Mouse (Mus musculus) intestine, embryonic 15.5 days (tissue): Measurements from ENCODE around the gene Pxdc1. TPM values are rescaled to one million over a fixed set of nuclear protein-coding genes. Genes with fewer than 3 reads are reported as not detected.

Experiments
- ATAC-seq: fragments of 200-750 bp; cut with Nextera tagmentation; 2 replicates; pipeline ENCODE4 v1.8.0; 2017; ENCODE audit warnings: moderate TSS enrichment, moderate library complexity
- H3K27ac ChIP-seq: fragments of 300-500 bp; sonication (generic); 2 replicates; pipeline ENCODE4 v1.5.1; 2015; ENCODE audit warnings: mild to moderate bottlenecking, inconsistent platforms
- H3K27me3 ChIP-seq: fragments of 300-500 bp; sonication (generic); replicated peaks from 2 replicates; pipeline ENCODE4 v1.6.1; 2015; ENCODE audit warnings: inconsistent platforms
- H3K36me3 ChIP-seq: fragments of 300-500 bp; sonication (generic); 2 replicates; pipeline ENCODE4 v1.6.1; 2015; ENCODE audit warnings: inconsistent platforms
- H3K4me1 ChIP-seq: fragments of 300-500 bp; sonication (generic); replicated peaks from 2 replicates; pipeline ENCODE4 v1.6.1; 2015; ENCODE audit warnings: inconsistent platforms
- H3K4me2 ChIP-seq: fragments of 300-500 bp; sonication (generic); replicated peaks from 2 replicates; pipeline ENCODE4 v1.6.1; 2015; ENCODE audit warnings: mild to moderate bottlenecking, inconsistent platforms
- H3K4me3 ChIP-seq: fragments of 300-500 bp; sonication (generic); replicated peaks from 2 replicates; pipeline ENCODE4 v1.5.1; 2015; ENCODE audit warnings: inconsistent platforms
- H3K9ac ChIP-seq: fragments of 300-500 bp; sonication (generic); 2 replicates; pipeline ENCODE4 v1.6.1; 2015; ENCODE audit warnings: inconsistent platforms
- H3K9me3 ChIP-seq: fragments of 300-500 bp; sonication (generic); 2 replicates; pipeline ENCODE4 v1.6.1; 2016; ENCODE audit warnings: inconsistent platforms
- WGBS: fragments of 180-500 bp; shearing (Covaris S2); methylation state at CpG from one replicate; pipeline ENCODE4 v1.1.7; 2015; 5-methylcytosine and 5-hydroxymethylcytosine counted together
- polyA plus RNA-seq: library from polyadenylated mRNA; unstranded; fragments of >200 nt; fragmentation: Nextera tagmentation; extraction: Ambion mirVana; gene quantifications from 2 replicates; pipeline ENCODE4 v1.2.1, GENCODE M21; 2015

Gene Pxdc1
- polyA plus RNA-seq, 1 experiment from 2014 or later: 18.9 TPM

- Histone ChIP-seq H3K9me3 (no peaks in the 10 kb centered on the region), H3K27ac (no peak overlapping the region), H3K9ac (no peak overlapping the region), H3K4me1 (peaks cover 26% of the 10 kb centered on the region; the same call in 1 of the 2 replicates), H3K4me2 (no peak overlapping the region), H3K36me3 (no peaks in the 10 kb centered on the region), H3K27me3 (no peaks in the 10 kb centered on the region), H3K4me3 (no peak overlapping the region)
- WGBS: 83% methylated on average over 8 of the region's 8 CpGs
- no peak for ATAC-seq
Measured at GRCm38 (mm10) chr13:34647221-34647620, 6.1 kb downstream of the Pxdc1 start.

DNA sequence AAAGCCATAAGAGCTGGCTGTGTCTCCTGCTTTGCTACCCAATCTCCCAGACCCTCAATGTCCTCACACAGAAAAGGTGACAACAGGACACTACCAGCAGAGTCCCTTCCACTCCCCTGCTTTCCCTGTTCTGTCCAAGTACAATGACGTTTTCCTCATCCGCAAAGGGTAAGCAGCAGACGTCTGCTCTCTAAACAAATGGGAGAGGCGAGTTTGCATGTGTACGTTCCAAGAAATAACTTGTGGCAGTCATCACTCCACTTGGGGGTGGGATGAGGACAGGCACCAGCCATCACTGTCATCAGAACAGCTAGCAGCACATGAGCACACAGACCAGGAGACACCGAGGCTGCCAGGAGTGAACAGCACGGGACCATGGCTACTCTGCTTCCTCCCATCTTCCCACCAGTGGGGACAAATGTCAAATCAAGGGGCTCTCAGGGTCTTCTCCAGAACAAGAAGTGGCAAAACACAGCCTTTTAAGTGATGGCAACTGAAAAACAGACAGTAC lies 7.0 kb downstream of the Pxdc1 start:
- H3K27ac ChIP-seq: no peak overlapping the region
- ATAC-seq: no peak

DNA sequence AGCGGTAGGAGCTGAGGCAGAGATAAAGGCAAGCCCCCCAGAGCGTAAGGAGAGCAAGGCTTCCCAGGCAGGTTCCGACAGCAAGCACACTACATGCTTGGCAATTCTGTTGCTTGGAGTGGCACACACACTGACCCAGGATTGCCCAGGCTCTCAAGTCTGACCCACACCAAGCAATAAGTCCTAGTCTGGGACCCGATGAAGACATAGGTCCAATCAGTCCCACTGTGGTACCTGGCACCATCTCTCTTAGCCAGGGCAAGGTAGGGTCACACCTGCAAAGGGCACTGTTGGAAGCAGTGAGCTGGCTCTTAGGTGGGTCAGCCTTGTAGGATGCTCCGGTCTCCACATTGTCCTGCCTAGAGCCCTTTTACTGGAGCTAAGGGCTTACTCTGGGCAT lies 7.8 kb downstream of the Pxdc1 start:
- WGBS: 93% methylated on average over 5 of the region's 5 CpGs
- peaks cover 13% of the 10 kb centered on the region; the same call in 1 of the 2 replicates for H3K4me1 ChIP-seq
- no peak overlapping the region for H3K27ac ChIP-seq
- H3K36me3 ChIP-seq: no peaks in the 10 kb centered on the region
- ATAC-seq: no peak
- no peak overlapping the region for H3K4me3 ChIP-seq
- H3K27me3 ChIP-seq: no peaks in the 10 kb centered on the region
- no peaks in the 10 kb centered on the region for H3K9me3 ChIP-seq
- H3K4me2 ChIP-seq: no peak overlapping the region
- H3K9ac ChIP-seq: no peak overlapping the region

More for the DNA sequence above, 7.0 kb downstream of the Pxdc1 start:
- Histone ChIP-seq H3K36me3 (no peaks in the 10 kb centered on the region), H3K27me3 (no peaks in the 10 kb centered on the region), H3K9ac (no peak overlapping the region), H3K9me3 (no peaks in the 10 kb centered on the region), H3K4me1 (peaks cover 19% of the 10 kb centered on the region; the same call in 1 of the 2 replicates), H3K4me3 (no peak overlapping the region), H3K4me2 (no peak overlapping the region)
- 43% methylated on average over 7 of the region's 7 CpGs for WGBS

DNA sequence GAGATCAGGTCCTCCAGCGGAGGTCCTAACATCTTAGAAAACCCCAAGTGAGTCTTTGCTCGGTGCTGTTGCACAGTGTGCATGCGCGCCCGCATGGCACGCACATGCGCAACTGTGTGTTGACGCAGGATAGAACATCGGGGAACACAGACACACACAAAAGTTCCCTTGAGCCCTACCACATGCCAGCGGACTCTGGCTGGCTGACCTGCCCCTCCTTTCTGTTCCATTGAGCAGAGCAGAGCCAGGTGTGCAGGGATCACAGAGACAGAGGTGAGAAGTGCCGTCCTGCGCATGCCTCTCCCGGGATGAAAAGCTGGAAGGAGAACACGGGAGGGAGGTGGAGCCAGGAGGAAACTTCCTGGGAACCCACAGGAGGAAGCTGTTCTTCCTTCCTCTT lies 8.9 kb downstream of the Pxdc1 start:
- Histone ChIP-seq H3K9me3 (no peaks in the 10 kb centered on the region), H3K36me3 (no peaks in the 10 kb centered on the region), H3K4me1 (peaks cover 8% of the 10 kb centered on the region; the same call in 1 of the 2 replicates), H3K27me3 (no peaks in the 10 kb centered on the region), H3K4me3 (no peak overlapping the region), H3K27ac (no peak overlapping the region), H3K4me2 (no peak overlapping the region), H3K9ac (no peak overlapping the region)
- no peak for ATAC-seq
- 75% methylated on average over 14 of the region's 14 CpGs for WGBS

DNA sequence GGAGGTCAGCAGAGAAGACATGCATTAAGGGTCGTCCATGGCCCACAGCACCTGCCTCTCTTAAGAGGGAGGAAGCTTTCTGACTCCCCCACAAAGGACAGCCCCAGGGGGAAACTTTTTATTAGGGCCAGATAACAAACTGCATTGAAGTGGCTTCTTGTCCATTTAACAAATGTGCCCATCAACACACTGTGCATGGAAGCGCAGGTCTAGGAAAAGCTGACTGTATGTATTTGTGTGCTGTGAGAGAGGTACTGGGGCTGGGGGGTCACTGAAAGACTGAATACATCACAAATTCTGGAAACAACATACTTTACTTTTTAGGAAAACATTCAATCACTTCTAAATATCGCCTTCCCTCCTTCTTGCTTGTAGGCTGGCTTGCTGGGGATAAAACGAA lies 9.4 kb downstream of the Pxdc1 start:
- no peak overlapping the region for H3K4me2 ChIP-seq
- H3K27ac ChIP-seq: no peak overlapping the region
- H3K9ac ChIP-seq: no peak overlapping the region
- WGBS: 72% methylated on average over 4 of the region's 4 CpGs
- H3K36me3 ChIP-seq: no peaks in the 10 kb centered on the region
- H3K9me3 ChIP-seq: no peaks in the 10 kb centered on the region
- no peak overlapping the region for H3K4me3 ChIP-seq
- no peak for ATAC-seq
- H3K4me1 ChIP-seq: peaks cover 8% of the 10 kb centered on the region; the same call in 1 of the 2 replicates
- no peaks in the 10 kb centered on the region for H3K27me3 ChIP-seq

- Histone ChIP-seq H3K27ac (no peak overlapping the region), H3K9me3 (no peaks in the 10 kb centered on the region), H3K36me3 (no peaks in the 10 kb centered on the region), H3K4me2 (no peak overlapping the region), H3K27me3 (no peaks in the 10 kb centered on the region), H3K4me1 (peaks cover 8% of the 10 kb centered on the region; the same call in 1 of the 2 replicates), H3K4me3 (no peak overlapping the region), H3K9ac (no peak overlapping the region)
- ATAC-seq: no peak
- WGBS: 31% methylated on average over 7 of the region's 7 CpGs
Measured at GRCm38 (mm10) chr13:34642941-34643875, 10.1 kb downstream of the Pxdc1 start.

GRCm38 (mm10) chr13:34641066-34641465 lies 12.2 kb downstream of the Pxdc1 start:
- 62% methylated on average over 2 of the region's 2 CpGs for WGBS
- no peak for ATAC-seq

DNA sequence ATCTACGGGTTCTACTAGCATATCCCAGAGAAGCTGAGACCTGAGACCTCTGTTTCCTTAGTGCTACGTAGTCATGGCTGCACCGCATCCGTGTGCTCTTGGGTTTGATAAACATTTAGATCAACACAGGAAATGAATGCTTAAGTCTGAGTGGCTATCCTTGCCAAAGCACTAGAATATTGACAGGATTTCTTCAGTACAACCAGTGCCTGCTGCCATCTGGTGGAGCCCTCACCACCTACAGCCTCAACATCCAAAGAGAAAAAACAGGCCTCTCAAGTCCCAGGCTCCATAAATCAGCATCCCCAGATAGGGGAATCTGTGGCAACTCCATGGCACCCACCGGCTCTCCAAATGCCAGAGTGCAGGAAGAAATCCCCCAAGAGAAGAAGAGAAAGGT lies 17.3 kb downstream of the Pxdc1 start:
- no peak overlapping the region for H3K4me2 ChIP-seq
- no peak overlapping the region for H3K4me3 ChIP-seq

More at GRCm38 (mm10) chr13:34641066-34641465, 12.2 kb downstream of the Pxdc1 start:
- Histone ChIP-seq H3K9me3 (no peaks in the 10 kb centered on the region), H3K36me3 (no peaks in the 10 kb centered on the region; the same call in 1 of the 2 replicates), H3K27me3 (no peaks in the 10 kb centered on the region), H3K9ac (no peak overlapping the region), H3K27ac (no peak overlapping the region), H3K4me3 (no peak overlapping the region), H3K4me1 (0 out of 2 replicates have a peak, but pooled peaks cover 2% of the 10 kb centered on the region), H3K4me2 (no peak overlapping the region)

GRCm38 (mm10) chr13:34630319-34630718 lies 23.0 kb downstream of the Pxdc1 start:
- no peaks in the 10 kb centered on the region for H3K27me3 ChIP-seq
- no peak for ATAC-seq
- no peak overlapping the region for H3K4me3 ChIP-seq
- no peak overlapping the region for H3K27ac ChIP-seq
- no peaks in the 10 kb centered on the region for H3K9me3 ChIP-seq
- no peaks in the 10 kb centered on the region; the same call in 1 of the 2 replicates for H3K36me3 ChIP-seq
- no peak overlapping the region for H3K4me2 ChIP-seq
- no peaks in the 10 kb centered on the region for H3K4me1 ChIP-seq
- H3K9ac ChIP-seq: no peak overlapping the region
- WGBS: 92% methylated on average over 8 of the region's 8 CpGs

More for the DNA sequence above, 17.3 kb downstream of the Pxdc1 start:
- 29% methylated on average over 5 of the region's 5 CpGs for WGBS
- H3K9me3 ChIP-seq: no peaks in the 10 kb centered on the region
- no peaks in the 10 kb centered on the region for H3K27me3 ChIP-seq
- H3K4me1 ChIP-seq: no peaks in the 10 kb centered on the region
- ATAC-seq: peak; percentile 62
- H3K27ac ChIP-seq: no peak overlapping the region
- H3K36me3 ChIP-seq: no peaks in the 10 kb centered on the region; the same call in 1 of the 2 replicates
- H3K9ac ChIP-seq: no peak overlapping the region

- Histone ChIP-seq H3K9ac (no peak overlapping the region), H3K27me3 (no peaks in the 10 kb centered on the region), H3K9me3 (no peaks in the 10 kb centered on the region), H3K27ac (no peak overlapping the region), H3K4me1 (no peaks in the 10 kb centered on the region), H3K4me2 (no peak overlapping the region), H3K36me3 (no peaks in the 10 kb centered on the region; the same call in 1 of the 2 replicates), H3K4me3 (no peak overlapping the region)
- WGBS: 93% methylated on average over 5 of the region's 5 CpGs
- no peak for ATAC-seq
Measured at GRCm38 (mm10) chr13:34629741-34630140, 23.5 kb downstream of the Pxdc1 start.

DNA sequence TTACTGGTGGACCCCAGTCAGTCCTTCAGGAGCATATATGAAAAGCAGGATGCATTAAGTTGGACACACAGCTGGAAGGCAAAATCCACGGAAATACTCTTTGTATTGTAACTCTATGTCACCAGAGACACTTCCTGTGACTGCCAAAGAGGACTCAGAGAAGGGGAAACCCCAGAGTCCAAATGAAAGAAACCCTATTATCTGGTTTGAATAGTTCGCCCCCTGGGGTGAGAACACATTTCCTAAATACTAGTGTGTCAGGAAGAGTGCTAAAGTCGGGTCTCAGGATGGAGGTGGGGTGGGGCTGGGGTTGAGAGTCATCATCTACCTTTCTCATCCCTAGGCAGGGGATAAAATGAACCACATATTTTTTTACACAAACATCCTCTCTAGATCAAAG lies 25.8 kb downstream of the Pxdc1 start:
- Histone ChIP-seq H3K4me1 (no peaks in the 10 kb centered on the region), H3K9ac (no peak overlapping the region), H3K9me3 (no peaks in the 10 kb centered on the region), H3K27me3 (no peaks in the 10 kb centered on the region), H3K36me3 (no peaks in the 10 kb centered on the region; the same call in 1 of the 2 replicates), H3K4me3 (no peak overlapping the region), H3K27ac (no peak overlapping the region), H3K4me2 (no peak overlapping the region)
- no peak for ATAC-seq
- WGBS: 62% methylated on average over 3 of the region's 3 CpGs

GRCm38 (mm10) chr13:34624414-34624813 lies 28.9 kb downstream of the Pxdc1 start:
- Histone ChIP-seq H3K36me3 (no peaks in the 10 kb centered on the region; the same call in 1 of the 2 replicates), H3K9me3 (no peaks in the 10 kb centered on the region)
- no peak for ATAC-seq

More at GRCm38 (mm10) chr13:34624414-34624813, 28.9 kb downstream of the Pxdc1 start:
- Histone ChIP-seq H3K4me3 (no peak overlapping the region), H3K4me1 (no peaks in the 10 kb centered on the region), H3K4me2 (no peak overlapping the region), H3K9ac (no peak overlapping the region), H3K27me3 (no peaks in the 10 kb centered on the region), H3K27ac (no peak overlapping the region)
- 88% methylated on average over 2 of the region's 2 CpGs for WGBS
